Mouse (Mus musculus): Measurements from ENCODE around the gene Srrt. TPM values are rescaled to one million over a fixed set of nuclear protein-coding genes. Genes with fewer than 3 reads are reported as not detected.

Gene Srrt
- polyA plus RNA-seq, 1 experiment, result 109 TPM

DNA sequence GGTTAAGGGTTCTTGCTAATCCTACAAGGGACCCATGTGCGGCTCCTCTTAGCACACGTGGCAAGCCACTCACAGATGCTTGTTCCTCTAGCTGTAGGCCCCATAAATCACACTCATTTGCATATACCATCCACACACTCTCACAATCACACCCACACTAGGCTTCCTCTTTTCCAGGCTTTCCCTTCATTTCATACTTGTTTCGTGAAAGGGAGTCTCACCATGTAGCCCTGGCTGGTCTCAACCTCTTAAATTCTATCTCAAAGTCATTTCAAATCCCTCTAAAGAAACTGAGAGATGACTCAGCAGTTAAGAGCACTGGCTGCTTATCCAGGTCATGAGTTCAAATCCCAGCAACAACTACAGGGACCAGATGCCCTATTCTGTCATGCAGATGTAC lies 1.7 kb downstream of the Srrt start:
- no peak for TF ChIP-seq POLR2A (IDR thresholded peaks at IDR 0.05; ENCODE audit: low read depth, low read length)
- TF ChIP-seq CTCF (IDR thresholded peaks at IDR 0.05; ENCODE audit: extremely low read depth, insufficient read length, insufficient replicate concordance, low read depth, low read length), result no peak
- Histone ChIP-seq H3K4me1 (ENCODE audit: control insufficient read depth, insufficient read depth, insufficient read length, low read length) (peaks cover 7% of the 10 kb centered on the region; the same call in 1 of the 2 replicates), H3K27me3 (ENCODE audit: control insufficient read depth, insufficient read depth, low read length) (no peaks in the 10 kb centered on the region), H3K27ac (ENCODE audit: insufficient read depth, low read depth, low read length) (no peak overlapping the region), H3K36me3 (ENCODE audit: control insufficient read depth, insufficient read depth, low read length) (peaks cover 33% of the 10 kb centered on the region), H3K4me3 (ENCODE audit: low read depth, low read length) (no peak overlapping the region)
- WGBS, result 44% methylated on average over 3 of the region's 3 CpGs

DNA sequence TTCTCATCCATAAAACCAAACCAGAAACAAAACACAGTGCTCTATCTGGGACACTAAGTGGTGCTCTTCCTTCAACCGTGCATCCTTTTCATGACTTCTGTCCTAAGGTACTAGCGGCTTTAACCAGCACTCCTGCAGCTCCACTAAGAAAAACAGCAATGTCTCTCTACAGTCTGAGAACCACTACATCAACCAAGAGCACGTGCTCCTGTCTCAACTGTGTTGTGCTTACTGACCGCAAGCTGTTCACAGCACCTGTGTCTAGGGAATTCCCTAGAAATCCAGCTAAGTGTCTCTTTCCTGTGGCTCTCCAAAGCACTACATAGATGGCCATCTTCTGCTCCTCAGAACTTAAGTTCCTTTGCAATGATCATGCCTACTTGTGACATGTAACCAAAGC lies 2.7 kb downstream of the Srrt start:
- TF ChIP-seq POLR2A (IDR thresholded peaks at IDR 0.05; ENCODE audit: low read depth, low read length) (no peak), CTCF (IDR thresholded peaks at IDR 0.05; ENCODE audit: extremely low read depth, insufficient read length, insufficient replicate concordance, low read depth, low read length) (no peak)
- Histone ChIP-seq H3K4me1 (ENCODE audit: control insufficient read depth, insufficient read depth, insufficient read length, low read length) (peaks cover 7% of the 10 kb centered on the region; the same call in 1 of the 2 replicates), H3K4me3 (ENCODE audit: low read depth, low read length) (no peak overlapping the region), H3K27me3 (ENCODE audit: control insufficient read depth, insufficient read depth, low read length) (no peaks in the 10 kb centered on the region), H3K27ac (ENCODE audit: insufficient read depth, low read depth, low read length) (no peak overlapping the region), H3K36me3 (ENCODE audit: control insufficient read depth, insufficient read depth, low read length) (peaks cover 43% of the 10 kb centered on the region)
- 59% methylated on average over 4 of the region's 4 CpGs for WGBS

DNA sequence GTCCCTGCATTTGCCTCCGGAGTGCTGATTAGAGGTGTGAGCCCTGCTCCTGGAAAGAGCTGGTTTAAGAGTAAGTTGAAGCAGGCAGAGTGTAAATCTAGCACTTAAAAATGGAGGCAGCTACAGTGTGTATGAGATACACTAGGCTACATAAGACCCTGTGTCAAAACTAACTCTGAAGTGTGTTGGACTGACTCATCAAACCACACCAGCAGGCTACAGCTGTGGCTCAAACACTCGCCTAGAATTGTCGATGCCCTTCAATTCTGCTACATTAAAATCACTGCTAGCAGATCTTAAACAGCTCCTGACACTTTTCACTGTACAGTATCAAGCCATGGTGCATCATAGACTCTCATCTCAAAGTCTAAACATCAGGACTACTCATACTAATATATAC lies 3.3 kb downstream of the Srrt start:
- no peak for TF ChIP-seq CTCF (IDR thresholded peaks at IDR 0.05; ENCODE audit: extremely low read depth, insufficient read length, insufficient replicate concordance, low read depth, low read length)
- TF ChIP-seq POLR2A (IDR thresholded peaks at IDR 0.05; ENCODE audit: low read depth, low read length), result no peak
- Histone ChIP-seq H3K4me1 (ENCODE audit: control insufficient read depth, insufficient read depth, insufficient read length, low read length) (peaks cover 7% of the 10 kb centered on the region; the same call in 1 of the 2 replicates), H3K27ac (ENCODE audit: insufficient read depth, low read depth, low read length) (no peak overlapping the region), H3K27me3 (ENCODE audit: control insufficient read depth, insufficient read depth, low read length) (no peaks in the 10 kb centered on the region), H3K4me3 (ENCODE audit: low read depth, low read length) (no peak overlapping the region), H3K36me3 (ENCODE audit: control insufficient read depth, insufficient read depth, low read length) (peaks cover 47% of the 10 kb centered on the region)
- 52% methylated on average over 3 of the region's 3 CpGs for WGBS

DNA sequence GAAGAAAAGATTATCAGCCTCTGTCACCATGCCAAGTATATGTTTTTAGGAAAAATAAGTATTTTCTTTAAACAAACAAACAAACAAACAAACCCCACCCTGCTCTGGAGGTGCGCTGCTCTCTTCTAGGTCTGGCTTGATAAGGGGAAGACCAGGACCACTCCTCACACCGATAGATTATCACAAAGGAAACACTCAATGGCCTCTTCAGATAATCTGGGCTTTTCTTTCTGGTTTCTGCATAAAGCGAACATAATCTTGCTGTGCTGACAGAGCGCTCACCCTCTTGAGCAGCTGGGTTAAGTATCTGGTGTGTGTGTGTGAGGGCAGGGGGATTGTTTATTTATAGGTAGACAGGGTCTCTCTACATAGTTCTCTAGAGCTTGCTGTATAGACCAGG lies 3.9 kb downstream of the Srrt start:
- Histone ChIP-seq H3K4me1 (ENCODE audit: control insufficient read depth, insufficient read depth, insufficient read length, low read length) (peaks cover 7% of the 10 kb centered on the region; the same call in 1 of the 2 replicates), H3K27me3 (ENCODE audit: control insufficient read depth, insufficient read depth, low read length) (no peaks in the 10 kb centered on the region), H3K4me3 (ENCODE audit: low read depth, low read length) (no peak overlapping the region), H3K36me3 (ENCODE audit: control insufficient read depth, insufficient read depth, low read length) (peaks cover 52% of the 10 kb centered on the region), H3K27ac (ENCODE audit: insufficient read depth, low read depth, low read length) (no peak overlapping the region)
- WGBS, result 81% methylated on average over 4 of the region's 4 CpGs
- no peak for TF ChIP-seq POLR2A (IDR thresholded peaks at IDR 0.05; ENCODE audit: low read depth, low read length)
- TF ChIP-seq CTCF (IDR thresholded peaks at IDR 0.05; ENCODE audit: extremely low read depth, insufficient read length, insufficient replicate concordance, low read depth, low read length), result no peak

DNA sequence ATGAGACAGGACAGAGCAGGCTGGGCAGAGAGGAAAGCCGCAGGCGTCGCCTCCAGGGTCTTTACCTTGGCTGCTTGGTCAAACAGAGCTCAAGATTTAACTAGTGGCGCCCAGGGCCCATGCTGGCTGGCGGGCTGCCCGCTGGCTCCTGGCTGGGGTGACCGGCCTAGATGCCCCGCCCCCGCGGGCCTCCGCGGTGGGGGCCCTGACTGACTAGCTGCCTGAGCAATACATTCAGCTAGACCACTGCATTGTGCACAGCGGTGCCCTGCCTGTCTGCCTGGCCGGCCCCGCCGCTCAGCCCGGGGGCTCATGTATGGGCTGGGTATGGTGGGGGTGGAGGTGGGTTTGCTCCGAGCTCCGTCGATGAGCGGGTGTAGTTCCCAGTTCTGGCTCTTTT lies 6.2 kb downstream of the Srrt start:
- 78% methylated on average over 21 of the region's 21 CpGs for WGBS
- Histone ChIP-seq H3K4me1 (ENCODE audit: control insufficient read depth, insufficient read depth, insufficient read length, low read length) (peaks cover 6% of the 10 kb centered on the region; the same call in 1 of the 2 replicates), H3K27me3 (ENCODE audit: control insufficient read depth, insufficient read depth, low read length) (no peaks in the 10 kb centered on the region), H3K4me3 (ENCODE audit: low read depth, low read length) (no peak overlapping the region), H3K27ac (ENCODE audit: insufficient read depth, low read depth, low read length) (no peak overlapping the region), H3K36me3 (ENCODE audit: control insufficient read depth, insufficient read depth, low read length) (peaks cover 76% of the 10 kb centered on the region)
- TF ChIP-seq POLR2A (IDR thresholded peaks at IDR 0.05; ENCODE audit: low read depth, low read length), result no peak
- TF ChIP-seq CTCF (IDR thresholded peaks at IDR 0.05; ENCODE audit: extremely low read depth, insufficient read length, insufficient replicate concordance, low read depth, low read length), result no peak

DNA sequence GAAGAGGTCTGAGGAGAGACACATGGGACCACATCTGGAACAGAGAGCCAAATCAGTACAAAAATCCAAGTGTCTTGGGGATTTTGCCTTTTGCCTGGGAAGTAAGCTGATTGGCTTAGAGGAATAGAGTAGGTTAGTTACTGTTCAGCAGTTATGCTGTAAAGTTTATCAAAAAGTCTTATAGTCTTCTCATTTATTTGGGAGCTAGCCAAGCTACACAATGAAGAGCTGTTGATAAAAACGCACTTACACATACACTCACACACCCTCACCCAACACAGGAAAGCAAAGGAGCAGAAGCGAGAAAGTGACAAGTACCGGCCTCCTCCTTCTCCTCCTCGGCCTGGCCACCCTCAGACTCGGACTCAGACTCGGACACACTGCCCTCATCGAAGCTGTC lies 8.2 kb downstream of the Srrt start:
- Histone ChIP-seq H3K4me1 (ENCODE audit: control insufficient read depth, insufficient read depth, insufficient read length, low read length) (peaks cover 6% of the 10 kb centered on the region), H3K4me3 (ENCODE audit: low read depth, low read length) (no peak overlapping the region), H3K36me3 (ENCODE audit: control insufficient read depth, insufficient read depth, low read length) (peaks cover 85% of the 10 kb centered on the region), H3K27ac (ENCODE audit: insufficient read depth, low read depth, low read length) (no peak overlapping the region), H3K27me3 (ENCODE audit: control insufficient read depth, insufficient read depth, low read length) (no peaks in the 10 kb centered on the region)
- TF ChIP-seq POLR2A (IDR thresholded peaks at IDR 0.05; ENCODE audit: low read depth, low read length), result no peak
- no peak for TF ChIP-seq CTCF (IDR thresholded peaks at IDR 0.05; ENCODE audit: extremely low read depth, insufficient read length, insufficient replicate concordance, low read depth, low read length)
- WGBS, result 59% methylated on average over 7 of the region's 7 CpGs

DNA sequence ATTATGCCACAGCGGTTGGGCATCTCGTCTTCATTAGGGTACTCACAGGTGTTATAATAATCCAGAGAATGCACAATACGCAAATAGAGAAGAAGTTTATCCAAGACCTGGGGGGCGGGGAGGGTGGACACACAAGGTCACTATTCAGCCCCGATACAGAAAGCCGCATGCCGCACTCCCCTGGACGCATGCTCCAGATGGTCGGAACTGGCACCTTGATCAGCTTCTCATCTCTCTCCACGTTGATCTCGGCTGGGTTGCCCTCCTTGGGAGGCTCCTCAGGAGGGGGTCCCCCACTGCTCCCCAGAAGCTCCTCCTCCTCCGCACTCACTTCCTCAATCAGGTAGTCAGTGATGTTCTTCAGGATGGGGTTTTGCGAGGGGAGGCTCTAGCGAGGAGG lies 10.3 kb downstream of the Srrt start:
- 89% methylated on average over 14 of the region's 14 CpGs for WGBS
- peaks cover 68% of the 10 kb centered on the region for H3K36me3 ChIP-seq (ENCODE audit: control insufficient read depth, insufficient read depth, low read length)
- H3K27ac ChIP-seq (ENCODE audit: insufficient read depth, low read depth, low read length), result no peak overlapping the region

DNA sequence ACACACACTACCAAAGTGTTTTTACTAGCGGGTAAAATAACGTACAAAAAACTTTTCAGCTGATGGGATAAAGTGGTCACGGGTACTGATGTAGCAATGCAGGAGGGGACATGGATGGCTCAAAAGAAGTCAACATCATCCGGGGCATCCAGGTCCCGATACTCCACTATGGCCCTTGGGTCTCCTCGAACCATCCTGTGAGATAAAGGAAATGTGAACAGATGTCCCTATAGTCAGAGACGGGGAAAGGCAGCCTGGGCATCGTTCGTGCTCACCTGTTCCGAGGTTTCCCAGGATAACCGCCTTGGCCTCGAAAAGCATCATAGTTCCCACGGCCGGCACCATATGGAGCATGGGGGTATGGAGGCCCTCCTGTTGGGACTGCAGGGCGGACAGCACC lies 11.8 kb downstream of the Srrt start:
- Histone ChIP-seq H3K36me3 (ENCODE audit: control insufficient read depth, insufficient read depth, low read length) (peaks cover 53% of the 10 kb centered on the region), H3K27ac (ENCODE audit: insufficient read depth, low read depth, low read length) (no peak overlapping the region), H3K4me1 (ENCODE audit: control insufficient read depth, insufficient read depth, insufficient read length, low read length) (peaks cover 10% of the 10 kb centered on the region), H3K27me3 (ENCODE audit: control insufficient read depth, insufficient read depth, low read length) (no peaks in the 10 kb centered on the region), H3K4me3 (ENCODE audit: low read depth, low read length) (no peak overlapping the region)
- WGBS, result 91% methylated on average over 15 of the region's 15 CpGs
- TF ChIP-seq CTCF (IDR thresholded peaks at IDR 0.05; ENCODE audit: extremely low read depth, insufficient read length, insufficient replicate concordance, low read depth, low read length) (no peak), POLR2A (IDR thresholded peaks at IDR 0.05; ENCODE audit: low read depth, low read length) (no peak)

More for the DNA sequence above, 10.3 kb downstream of the Srrt start:
- TF ChIP-seq CTCF (IDR thresholded peaks at IDR 0.05; ENCODE audit: extremely low read depth, insufficient read length, insufficient replicate concordance, low read depth, low read length), result no peak
- Histone ChIP-seq H3K27me3 (ENCODE audit: control insufficient read depth, insufficient read depth, low read length) (no peaks in the 10 kb centered on the region), H3K4me1 (ENCODE audit: control insufficient read depth, insufficient read depth, insufficient read length, low read length) (peaks cover 6% of the 10 kb centered on the region), H3K4me3 (ENCODE audit: low read depth, low read length) (no peak overlapping the region)
